Mouse (Mus musculus): Measurements from ENCODE around the gene Rgl1. TPM values are rescaled to one million over a fixed set of nuclear protein-coding genes. Genes with fewer than 3 reads are reported as not detected.

The Rgl1 gene
- polyA plus RNA-seq, 2 experiments, result 28.5 to 40.5 TPM

DNA sequence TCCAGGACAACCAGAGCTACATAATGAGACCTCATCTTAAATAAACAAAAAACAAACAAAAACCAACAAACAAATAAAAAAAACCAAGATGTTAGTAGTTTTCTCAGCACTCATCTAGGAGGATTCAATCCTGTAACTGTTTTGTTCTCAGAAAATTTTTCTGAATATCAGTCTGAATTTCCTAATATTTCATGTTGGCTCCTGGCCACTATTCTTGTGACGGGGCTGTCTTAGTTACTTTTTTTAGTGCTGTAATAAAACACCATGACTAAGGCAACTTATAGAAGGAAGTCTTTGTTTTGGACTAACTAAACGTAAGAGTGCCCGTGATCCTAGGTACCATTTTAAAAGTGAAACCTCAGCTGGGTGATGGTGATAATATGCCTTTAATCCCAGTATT is 68.8 kb downstream of the Rgl1 start:
- Histone ChIP-seq H3K4me3 (replicated peaks; ENCODE audit: low read length) (no peak overlapping the region), H3K36me3 (ENCODE audit: control insufficient read depth, insufficient read depth, low read length) (no peaks in the 10 kb centered on the region), H3K27ac (replicated peaks; ENCODE audit: low read depth, low read length) (no peak overlapping the region), H3K4me1 (ENCODE audit: control insufficient read depth, insufficient read depth, low read length) (no peaks in the 10 kb centered on the region), H3K9me3 (ENCODE audit: control insufficient read depth, low read length) (no peaks in the 10 kb centered on the region), H3K9ac (ENCODE audit: low read depth, low read length, severe bottlenecking) (no peak overlapping the region), H3K4me2 (replicated peaks; ENCODE audit: low read depth, low read length, severe bottlenecking) (no peak overlapping the region), H3K27me3 (ENCODE audit: control insufficient read depth, insufficient read depth, low read length) (no peaks in the 10 kb centered on the region)
- ATAC-seq (ENCODE audit: low FRiP score, low read depth), result no peak
- no peak for TF ChIP-seq POLR2A (IDR thresholded peaks at IDR 0.05; ENCODE audit: borderline replicate concordance, extremely low read depth, insufficient read depth, insufficient read length)
- 26% methylated on average over 3 of the region's 3 CpGs for WGBS
- DNase-seq (ENCODE audit: low spot score), result no peak

DNA sequence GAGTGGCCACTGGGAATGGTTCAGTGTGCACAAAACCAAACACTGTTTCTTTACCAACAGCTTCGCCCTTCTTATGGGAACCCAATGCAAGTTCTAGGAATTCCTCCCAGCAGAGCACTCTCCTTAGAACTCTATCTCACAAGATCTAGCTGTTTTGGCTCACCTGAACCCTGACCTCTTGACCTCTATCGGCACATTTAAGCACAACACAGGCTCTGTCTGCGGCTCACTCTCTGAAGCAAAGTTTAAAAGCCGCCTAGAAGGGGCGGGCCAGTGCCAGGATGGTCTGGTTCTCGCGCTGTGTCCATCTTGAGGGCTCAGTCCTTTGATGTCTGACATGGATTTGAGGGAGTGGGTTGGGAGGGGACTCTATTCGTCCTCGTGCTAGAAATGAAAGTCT is 70.7 kb downstream of the Rgl1 start:
- 37% methylated on average over 9 of the region's 9 CpGs for WGBS
- no peak overlapping the region for H3K4me3 ChIP-seq (replicated peaks; ENCODE audit: low read length)
- peaks cover 3% of the 10 kb centered on the region for H3K4me1 ChIP-seq (ENCODE audit: control insufficient read depth, insufficient read depth, low read length)
- no peak overlapping the region for H3K27ac ChIP-seq (replicated peaks; ENCODE audit: low read depth, low read length)
- no peaks in the 10 kb centered on the region for H3K9me3 ChIP-seq (ENCODE audit: control insufficient read depth, low read length)
- H3K9ac ChIP-seq (ENCODE audit: low read depth, low read length, severe bottlenecking), result no peak overlapping the region
- no peaks in the 10 kb centered on the region for H3K36me3 ChIP-seq (ENCODE audit: control insufficient read depth, insufficient read depth, low read length)
- ATAC-seq (ENCODE audit: low FRiP score, low read depth), result no peak
- H3K27me3 ChIP-seq (ENCODE audit: control insufficient read depth, insufficient read depth, low read length), result no peaks in the 10 kb centered on the region
- H3K4me2 ChIP-seq (replicated peaks; ENCODE audit: low read depth, low read length, severe bottlenecking), result no peak overlapping the region
- DNase-seq (ENCODE audit: low spot score), result no peak
- TF ChIP-seq POLR2A (IDR thresholded peaks at IDR 0.05; ENCODE audit: borderline replicate concordance, extremely low read depth, insufficient read depth, insufficient read length), result no peak

DNA sequence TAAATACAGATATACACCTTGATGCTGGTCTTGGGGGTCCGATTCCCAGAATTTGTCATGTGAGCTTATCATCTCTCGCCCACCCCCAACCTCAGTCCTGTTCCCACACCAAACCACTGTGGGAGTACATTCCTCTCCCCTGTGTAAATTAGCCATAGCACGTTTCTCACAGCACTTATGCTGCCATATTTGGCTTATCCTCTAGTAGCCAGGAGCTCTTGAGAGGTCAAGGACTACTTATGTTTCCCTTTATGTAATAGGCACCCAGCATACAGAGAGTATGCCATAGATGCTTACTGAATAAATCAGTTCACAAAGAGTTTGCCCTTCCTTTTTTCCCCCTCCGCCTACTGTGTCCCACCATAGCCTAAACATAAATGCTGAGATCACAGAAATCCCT is 76.2 kb downstream of the Rgl1 start:
- Histone ChIP-seq H3K4me1 (ENCODE audit: control insufficient read depth, insufficient read depth, low read length) (peaks cover 22% of the 10 kb centered on the region), H3K4me2 (replicated peaks; ENCODE audit: low read depth, low read length, severe bottlenecking) (no peak overlapping the region), H3K36me3 (ENCODE audit: control insufficient read depth, insufficient read depth, low read length) (no peaks in the 10 kb centered on the region), H3K9ac (ENCODE audit: low read depth, low read length, severe bottlenecking) (no peak overlapping the region), H3K27ac (replicated peaks; ENCODE audit: low read depth, low read length) (no peak overlapping the region), H3K27me3 (ENCODE audit: control insufficient read depth, insufficient read depth, low read length) (no peaks in the 10 kb centered on the region), H3K9me3 (ENCODE audit: control insufficient read depth, low read length) (no peaks in the 10 kb centered on the region), H3K4me3 (replicated peaks; ENCODE audit: low read length) (no peak overlapping the region)
- DNase-seq (ENCODE audit: low spot score), result no peak
- WGBS, result 86% methylated on average over 4 of the region's 4 CpGs
- no peak for ATAC-seq (ENCODE audit: low FRiP score, low read depth)
- TF ChIP-seq POLR2A (IDR thresholded peaks at IDR 0.05; ENCODE audit: borderline replicate concordance, extremely low read depth, insufficient read depth, insufficient read length), result no peak

DNA sequence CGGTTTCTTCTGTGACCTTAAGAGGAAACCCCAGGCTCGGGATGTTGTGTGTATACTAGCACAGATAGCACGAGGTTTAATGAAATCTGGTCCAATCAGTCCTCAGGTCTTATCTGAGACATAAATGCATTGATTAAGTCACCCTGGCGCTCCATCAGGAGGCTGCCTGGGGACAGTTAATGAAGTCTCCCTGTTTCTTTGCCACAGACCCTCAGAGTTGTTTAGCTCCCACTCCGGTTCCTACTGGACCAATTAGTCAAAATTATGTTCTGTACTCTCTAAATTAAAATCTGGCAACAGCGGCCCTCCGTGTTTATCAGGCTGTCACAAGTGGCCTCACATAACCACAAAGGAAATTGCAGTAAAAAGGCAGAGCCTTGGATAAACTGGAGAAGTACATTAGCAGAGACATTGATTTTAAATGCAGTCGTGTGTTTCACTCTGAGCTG is 78.4 kb downstream of the Rgl1 start:
- Histone ChIP-seq H3K4me3 (replicated peaks; ENCODE audit: low read length) (no peak overlapping the region), H3K4me1 (ENCODE audit: control insufficient read depth, insufficient read depth, low read length) (peaks cover 22% of the 10 kb centered on the region), H3K4me2 (replicated peaks; ENCODE audit: low read depth, low read length, severe bottlenecking) (peak overlapping the region; percentile 25), H3K27ac (replicated peaks; ENCODE audit: low read depth, low read length) (peak overlapping the region; percentile 5; the same call in 1 of the 2 replicates), H3K9ac (ENCODE audit: low read depth, low read length, severe bottlenecking) (no peak overlapping the region), H3K36me3 (ENCODE audit: control insufficient read depth, insufficient read depth, low read length) (no peaks in the 10 kb centered on the region), H3K27me3 (ENCODE audit: control insufficient read depth, insufficient read depth, low read length) (no peaks in the 10 kb centered on the region), H3K9me3 (ENCODE audit: control insufficient read depth, low read length) (no peaks in the 10 kb centered on the region)
- DNase-seq (ENCODE audit: low spot score) (no peak), ATAC-seq (ENCODE audit: low FRiP score, low read depth) (no peak)
- TF ChIP-seq POLR2A (IDR thresholded peaks at IDR 0.05; ENCODE audit: borderline replicate concordance, extremely low read depth, insufficient read depth, insufficient read length), result no peak
- 8% methylated on average over 8 of the region's 8 CpGs for WGBS

DNA sequence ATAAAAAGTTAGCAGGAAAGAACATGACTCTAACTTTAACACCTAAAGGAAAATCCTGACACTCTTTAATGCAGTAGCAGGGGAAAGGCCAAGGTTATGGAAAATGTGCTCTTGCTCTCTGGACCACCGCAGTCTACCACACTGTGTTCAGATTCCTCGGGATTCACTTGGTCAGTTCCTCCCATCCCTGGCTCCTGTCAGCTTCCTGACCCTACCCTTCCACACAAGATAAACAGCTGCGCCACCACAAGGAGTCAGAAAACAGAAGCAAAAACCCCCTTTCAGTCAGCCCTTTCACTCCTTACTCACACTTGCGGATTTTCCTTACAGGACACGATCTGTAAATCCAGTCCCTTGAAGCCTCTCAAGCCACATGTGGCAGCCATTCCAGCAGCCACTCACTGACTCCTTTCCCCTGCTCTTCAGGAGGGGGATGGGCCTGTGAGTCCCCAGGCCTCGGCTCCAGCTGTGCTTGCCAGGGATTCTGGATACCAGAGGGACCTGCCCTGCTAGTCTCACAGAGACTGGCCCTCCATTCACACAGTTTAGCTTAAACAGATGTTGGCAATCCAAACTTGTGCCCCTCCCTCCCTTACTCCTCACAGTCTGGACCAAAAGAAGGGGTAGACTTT is 78.9 kb downstream of the Rgl1 start:
- ATAC-seq (ENCODE audit: low FRiP score, low read depth) (peak; percentile 74), DNase-seq (ENCODE audit: low spot score) (peak; percentile 68)
- 6% methylated on average over 6 of the region's 6 CpGs for WGBS
- Histone ChIP-seq H3K9ac (ENCODE audit: low read depth, low read length, severe bottlenecking) (0 out of 2 replicates have a peak overlapping the region, but pooled peaks have one; percentile 12), H3K27me3 (ENCODE audit: control insufficient read depth, insufficient read depth, low read length) (no peaks in the 10 kb centered on the region), H3K36me3 (ENCODE audit: control insufficient read depth, insufficient read depth, low read length) (no peaks in the 10 kb centered on the region), H3K9me3 (ENCODE audit: control insufficient read depth, low read length) (no peaks in the 10 kb centered on the region), H3K4me3 (replicated peaks; ENCODE audit: low read length) (no peak overlapping the region), H3K4me1 (ENCODE audit: control insufficient read depth, insufficient read depth, low read length) (peaks cover 22% of the 10 kb centered on the region), H3K27ac (replicated peaks; ENCODE audit: low read depth, low read length) (peak overlapping the region; percentile 79), H3K4me2 (replicated peaks; ENCODE audit: low read depth, low read length, severe bottlenecking) (peak overlapping the region; percentile 25)
- no peak for TF ChIP-seq POLR2A (IDR thresholded peaks at IDR 0.05; ENCODE audit: borderline replicate concordance, extremely low read depth, insufficient read depth, insufficient read length)

Data from limb, embryonic 14.5 days (tissue).